Mouse (Mus musculus) megakaryocyte progenitor cell, adult 5-6 weeks (primary cell): Measurements from ENCODE around the gene Fam129c. TPM values are rescaled to one million over a fixed set of nuclear protein-coding genes. Genes with fewer than 3 reads are reported as not detected.

Experiments
- ATAC-seq: replicated peaks from 2 replicates; pipeline ENCODE4 v1.8.0; 2016; ENCODE audit warnings: mild to moderate bottlenecking, moderate TSS enrichment, inconsistent platforms; ENCODE audit not compliant: poor library complexity
- total RNA-seq, 2 experiments: library from RNA; stranded (forward) in 1 of 2; stranded (reverse) in 1 of 2; fragments of 157-497, 149-512 nt in 1 of 2; fragments of 200-1000 nt in 1 of 2; gene quantifications; 2 replicates each; pipeline versions ENCODE4 v1.2.3 to v1.2.4; 2015 to 2017

Gene Fam129c
- total RNA-seq, 2 experiments from 2014 or later = 1.00 to 10.2 TPM

DNA sequence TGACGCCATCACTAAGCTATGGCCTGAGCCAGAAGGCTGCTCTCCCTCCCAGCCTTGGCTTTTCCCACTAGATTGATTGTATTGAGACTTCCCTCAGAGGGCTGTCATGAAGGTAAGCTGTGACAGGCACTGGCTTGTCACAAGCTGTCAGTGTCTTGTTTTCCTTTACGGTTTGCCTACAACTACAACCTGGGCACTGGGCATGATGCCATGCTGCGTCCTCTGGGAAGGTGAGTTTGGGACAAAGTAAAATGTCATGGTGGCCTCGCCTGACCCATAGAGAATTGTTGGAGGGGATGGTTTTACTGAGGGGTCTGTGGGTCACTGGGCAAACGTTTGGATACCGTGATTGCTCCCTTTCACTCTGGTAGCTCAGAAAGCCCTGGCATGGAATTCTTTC lies 40.9 kb downstream of the Fam129c start:
- ATAC-seq = no peak

DNA sequence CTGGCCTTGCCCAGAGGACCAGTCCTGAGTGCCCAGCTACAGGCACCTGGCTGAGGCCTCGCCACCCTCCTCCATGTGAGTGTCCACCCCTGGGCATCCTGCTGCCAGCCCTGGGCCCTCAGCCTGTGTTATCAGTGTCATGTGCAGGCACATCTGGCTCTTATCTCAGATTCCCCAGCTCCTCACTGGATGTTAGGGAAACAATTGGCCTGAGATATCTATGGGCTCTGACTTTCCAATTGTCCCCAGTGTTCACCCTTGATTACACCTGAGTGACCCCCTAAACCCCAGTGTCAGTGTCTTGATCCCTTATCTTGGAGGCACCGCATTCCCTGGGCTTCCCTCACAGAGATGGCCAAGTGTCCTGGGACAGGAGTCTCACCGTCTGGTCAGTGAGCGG lies 41.9 kb downstream of the Fam129c start:
- ATAC-seq = no peak; the same call in 1 of the 2 replicates

DNA sequence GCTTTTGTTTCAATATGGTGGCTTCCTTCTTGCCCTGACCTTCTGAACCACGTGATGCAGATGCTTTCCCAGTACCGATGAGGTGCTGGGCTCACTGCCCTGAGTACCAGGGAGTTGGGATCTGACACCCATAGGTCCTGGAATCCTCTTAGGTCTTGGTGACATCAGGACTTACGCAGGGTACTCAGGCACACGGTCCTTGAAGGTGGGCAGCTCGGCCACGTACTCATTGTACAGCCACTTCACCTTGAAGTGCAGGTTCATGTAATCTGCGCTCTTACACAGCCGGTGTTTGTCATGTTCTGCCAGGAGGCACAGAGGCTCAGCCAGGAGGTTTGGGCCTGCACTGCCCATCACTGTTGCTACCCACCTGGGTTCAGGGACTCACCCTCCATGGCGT lies 48.1 kb downstream of the Fam129c start:
- no peak for ATAC-seq

DNA sequence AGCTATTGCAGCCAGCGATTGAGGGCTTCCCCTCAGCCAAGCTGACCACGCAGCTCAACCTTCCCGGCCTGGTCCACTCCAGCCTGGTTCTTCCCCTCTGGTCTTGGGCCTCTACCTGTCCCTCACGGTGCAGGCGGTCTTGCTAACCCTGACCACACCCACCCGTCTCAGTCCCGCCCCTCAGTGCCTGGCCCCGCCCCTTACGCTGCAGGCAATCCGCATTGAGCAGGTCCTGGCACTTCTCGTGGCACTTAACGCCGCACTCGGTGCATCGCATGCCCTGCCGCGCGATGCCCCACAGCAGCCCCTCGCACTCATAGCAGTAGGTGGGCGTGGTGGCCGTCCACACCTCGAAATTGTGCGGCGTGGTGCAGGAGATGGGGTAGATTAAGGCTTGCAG lies 57.2 kb downstream of the Fam129c start:
- peak; percentile 83 for ATAC-seq

Other genes starting within 250 kb of the Fam129c start
- 107 and 116 TPM in 2 replicates for gene Use1, start 230.8 kb upstream of the Fam129c start, total RNA-seq (2015)
- 153 and 165 TPM in 2 replicates for gene Use1, start 230.8 kb upstream of the Fam129c start, total RNA-seq (2017)
- 6.3 and 8.0 TPM in 2 replicates for gene Ocel1, start 226.3 kb upstream of the Fam129c start, total RNA-seq (2015)
- 11.1 and 11.7 TPM in 2 replicates for gene Ocel1, start 226.3 kb upstream of the Fam129c start, total RNA-seq (2017)
- gene Nr2f6, start 215.7 kb upstream of the Fam129c start, total RNA-seq (2015) = 3.6 and 7.6 TPM in 2 replicates
- 4.3 and 5.6 TPM in 2 replicates for gene Nr2f6, start 215.7 kb upstream of the Fam129c start, total RNA-seq (2017)
- gene Ushbp1, start 201.8 kb upstream of the Fam129c start, total RNA-seq (2015) = not detected in 2 replicates
- gene Ushbp1, start 201.8 kb upstream of the Fam129c start, total RNA-seq (2017) = not detected in 2 replicates
- gene Babam1, start 200.8 kb upstream of the Fam129c start, total RNA-seq (2015) = 51.8 and 76.5 TPM in 2 replicates
- 93.7 and 122 TPM in 2 replicates for gene Babam1, start 200.8 kb upstream of the Fam129c start, total RNA-seq (2017)
- gene Ankle1, start 191.6 kb upstream of the Fam129c start, total RNA-seq (2015) = 13.6 and 19.8 TPM in 2 replicates
- 14.2 and 14.3 TPM in 2 replicates for gene Ankle1, start 191.6 kb upstream of the Fam129c start, total RNA-seq (2017)
- 2.3 and 3.1 TPM in 2 replicates for gene Abhd8, start 134.0 kb upstream of the Fam129c start, total RNA-seq (2015)
- 8.2 and 8.3 TPM in 2 replicates for gene Abhd8, start 134.0 kb upstream of the Fam129c start, total RNA-seq (2017)
- 60.0 and 66.1 TPM in 2 replicates for gene Mrpl34, start 132.7 kb upstream of the Fam129c start, total RNA-seq (2015)
- gene Mrpl34, start 132.7 kb upstream of the Fam129c start, total RNA-seq (2017) = 50.2 and 53.6 TPM in 2 replicates
- gene Dda1, start 128.4 kb upstream of the Fam129c start, total RNA-seq (2015) = 32.3 and 37.0 TPM in 2 replicates
- 14.1 and 14.7 TPM in 2 replicates for gene Dda1, start 128.4 kb upstream of the Fam129c start, total RNA-seq (2017)
- gene Ano8, start 111.7 kb upstream of the Fam129c start, total RNA-seq (2015) = 0.22 and 0.64 TPM in 2 replicates
- gene Ano8, start 111.7 kb upstream of the Fam129c start, total RNA-seq (2017) = 3.1 and 3.6 TPM in 2 replicates
- gene Gtpbp3, start 109.5 kb upstream of the Fam129c start, total RNA-seq (2015) = 5.9 TPM in 2 replicates
- gene Gtpbp3, start 109.5 kb upstream of the Fam129c start, total RNA-seq (2017) = 23.4 and 26.5 TPM in 2 replicates
- gene Plvap, start 85.9 kb upstream of the Fam129c start, total RNA-seq (2015) = 0.67 and 0.76 TPM in 2 replicates
- gene Plvap, start 85.9 kb upstream of the Fam129c start, total RNA-seq (2017) = 0.71 and 2.7 TPM in 2 replicates
- 0.07 TPM in 1 of 2 replicates, not detected in the other for gene Ccdc194, start 71.9 kb upstream of the Fam129c start, total RNA-seq (2015)
- gene Ccdc194, start 71.9 kb upstream of the Fam129c start, total RNA-seq (2017) = not detected in 2 replicates
- 11.3 and 15.7 TPM in 2 replicates for gene Bst2, start 60.2 kb upstream of the Fam129c start, total RNA-seq (2015)
- gene Bst2, start 60.2 kb upstream of the Fam129c start, total RNA-seq (2017) = 50.9 and 62.2 TPM in 2 replicates
- gene Mvb12a, start 54.7 kb upstream of the Fam129c start, total RNA-seq (2015) = 45.4 and 49.8 TPM in 2 replicates
- gene Mvb12a, start 54.7 kb upstream of the Fam129c start, total RNA-seq (2017) = 65.6 and 76.6 TPM in 2 replicates
- 0.17 TPM in 1 of 2 replicates, not detected in the other for gene Tmem221, start 38.8 kb upstream of the Fam129c start, total RNA-seq (2015)
- gene Tmem221, start 38.8 kb upstream of the Fam129c start, total RNA-seq (2017) = not detected in 2 replicates
- gene Nxnl1, start 31.0 kb upstream of the Fam129c start, total RNA-seq (2015) = not detected in 2 replicates
- gene Nxnl1, start 31.0 kb upstream of the Fam129c start, total RNA-seq (2017) = not detected in 2 replicates
- gene Slc27a1, start 28.8 kb upstream of the Fam129c start, total RNA-seq (2015) = 3.6 TPM in 2 replicates
- 3.5 and 3.8 TPM in 2 replicates for gene Slc27a1, start 28.8 kb upstream of the Fam129c start, total RNA-seq (2017)
- 116 and 134 TPM in 2 replicates for gene Pgls, start 5.5 kb upstream of the Fam129c start, total RNA-seq (2015)
- gene Pgls, start 5.5 kb upstream of the Fam129c start, total RNA-seq (2017) = 128 and 131 TPM in 2 replicates
- 54.0 and 63.0 TPM in 2 replicates for gene Colgalt1, start 13.3 kb downstream of the Fam129c start, total RNA-seq (2015)
- 62.0 and 67.2 TPM in 2 replicates for gene Colgalt1, start 13.3 kb downstream of the Fam129c start, total RNA-seq (2017)
- gene Unc13a, start 74.1 kb downstream of the Fam129c start, total RNA-seq (2015) = 0.64 and 1.8 TPM in 2 replicates
- gene Unc13a, start 74.1 kb downstream of the Fam129c start, total RNA-seq (2017) = 0.79 and 0.98 TPM in 2 replicates
- gene Jak3, start 78.6 kb downstream of the Fam129c start, total RNA-seq (2015) = 9.3 and 11.8 TPM in 2 replicates
- gene Jak3, start 78.6 kb downstream of the Fam129c start, total RNA-seq (2017) = 7.7 and 9.9 TPM in 2 replicates
- gene Insl3, start 91.6 kb downstream of the Fam129c start, total RNA-seq (2015) = 7.1 and 7.2 TPM in 2 replicates
- 1.2 and 1.8 TPM in 2 replicates for gene Insl3, start 91.6 kb downstream of the Fam129c start, total RNA-seq (2017)
- 0.15 and 0.54 TPM in 2 replicates for gene B3gnt3, start 104.1 kb downstream of the Fam129c start, total RNA-seq (2015)
- 0.12 and 0.34 TPM in 2 replicates for gene B3gnt3, start 104.1 kb downstream of the Fam129c start, total RNA-seq (2017)
- 49.8 and 51.5 TPM in 2 replicates for gene Fcho1, start 128.1 kb downstream of the Fam129c start, total RNA-seq (2015)
- 83.6 and 91.1 TPM in 2 replicates for gene Fcho1, start 128.1 kb downstream of the Fam129c start, total RNA-seq (2017)